Mouse (Mus musculus) heart, postnatal 25 days (tissue): ENCODE data around the gene Trim38. TPM values are rescaled to one million over a fixed set of nuclear protein-coding genes. Genes with fewer than 3 reads are reported as not detected.
A peak's percentile ranks its signal among the peaks of the same experiment; 100 is the strongest.
"Not testable (repeated sequence)": the region's sequence is repeated elsewhere in the genome, so short reads cannot be mapped to it uniquely, and the experiment has no call there.

Experiments used
- DNase-seq: peaks from one replicate; pipeline ENCODE4 v3.0.0; 2022; ENCODE audit warnings: low spot score
- intact Hi-C: fragments of 180-260 bp; cut with DNase I; formaldehyde crosslinking; loops from one replicate; pipeline ENCODE4 v1.15.1; 2025
- total RNA-seq, 2 experiments: library from RNA; stranded (reverse); gene quantifications; 2 replicates each; pipeline ENCODE4 v1.2.3; 2021

The Trim38 gene
- total RNA-seq = not detected

DNA sequence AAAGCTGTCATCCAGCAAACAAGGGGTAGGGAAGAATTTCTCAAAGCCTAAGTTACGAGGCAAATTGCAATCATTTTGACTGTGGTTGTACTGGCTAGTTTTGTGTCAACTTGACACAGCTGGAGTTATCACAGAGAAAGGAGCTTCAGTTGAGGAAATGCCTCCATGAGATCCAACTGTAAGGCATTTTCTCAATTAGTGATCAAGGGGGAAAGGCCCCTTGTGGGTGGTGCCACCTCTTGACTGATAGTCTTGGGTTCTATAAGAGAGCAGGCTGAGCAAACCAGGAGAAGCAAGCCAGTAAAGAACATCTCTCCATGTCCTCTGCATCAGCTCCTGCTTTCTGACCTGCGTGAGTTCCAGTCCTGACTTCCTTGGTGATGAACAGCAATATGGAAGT is at the start of gene Trim38:
Trim38 (plus strand) TSS at position 301 of the 400 bp plus-strand sequence.
- intact Hi-C loops, DNase-seq: not testable (repeated sequence)

DNA sequence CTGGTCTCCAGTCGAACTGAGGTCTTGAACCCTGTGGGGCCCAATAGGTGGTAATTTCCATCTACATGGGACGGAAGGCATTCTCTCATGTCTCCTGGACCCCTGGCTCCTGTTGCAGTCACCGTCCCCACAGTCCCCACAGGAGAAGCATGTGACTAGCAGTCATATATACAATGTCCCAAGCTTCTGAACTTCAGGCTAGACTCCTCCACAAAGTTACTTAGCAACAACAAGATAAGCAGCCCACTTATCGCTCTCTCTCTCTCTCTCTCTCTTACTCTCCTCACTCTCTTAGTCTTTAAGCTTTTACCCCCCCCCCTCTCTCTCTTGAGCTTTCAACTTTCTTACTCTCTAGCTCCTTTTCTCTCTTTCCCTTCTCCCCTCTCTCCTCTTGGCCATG is 45.5 kb upstream of the Trim38 start:
- intact Hi-C loops = no loop called here
- no peak for DNase-seq

DNA sequence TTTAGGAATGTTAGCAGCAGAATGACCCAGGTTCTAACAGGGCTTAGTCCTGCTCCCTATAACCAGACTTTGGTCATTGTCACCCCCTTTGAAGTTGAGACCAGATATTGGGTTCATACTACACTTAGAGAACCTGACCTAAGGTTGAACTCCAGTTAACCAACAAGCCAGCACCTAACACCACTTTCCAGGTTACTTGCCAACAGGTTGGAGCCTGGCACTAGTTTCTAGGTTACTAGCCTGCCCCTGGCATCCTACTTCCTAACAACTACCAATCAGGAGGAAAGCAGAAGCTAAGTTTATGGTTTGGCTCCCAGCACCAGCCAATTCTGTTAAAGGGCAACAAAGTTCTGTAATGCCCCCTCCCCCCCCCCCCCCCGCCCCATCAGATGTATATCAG is 44.5 kb upstream of the Trim38 start:
- intact Hi-C loops = no loop called here
- DNase-seq = no peak

DNA sequence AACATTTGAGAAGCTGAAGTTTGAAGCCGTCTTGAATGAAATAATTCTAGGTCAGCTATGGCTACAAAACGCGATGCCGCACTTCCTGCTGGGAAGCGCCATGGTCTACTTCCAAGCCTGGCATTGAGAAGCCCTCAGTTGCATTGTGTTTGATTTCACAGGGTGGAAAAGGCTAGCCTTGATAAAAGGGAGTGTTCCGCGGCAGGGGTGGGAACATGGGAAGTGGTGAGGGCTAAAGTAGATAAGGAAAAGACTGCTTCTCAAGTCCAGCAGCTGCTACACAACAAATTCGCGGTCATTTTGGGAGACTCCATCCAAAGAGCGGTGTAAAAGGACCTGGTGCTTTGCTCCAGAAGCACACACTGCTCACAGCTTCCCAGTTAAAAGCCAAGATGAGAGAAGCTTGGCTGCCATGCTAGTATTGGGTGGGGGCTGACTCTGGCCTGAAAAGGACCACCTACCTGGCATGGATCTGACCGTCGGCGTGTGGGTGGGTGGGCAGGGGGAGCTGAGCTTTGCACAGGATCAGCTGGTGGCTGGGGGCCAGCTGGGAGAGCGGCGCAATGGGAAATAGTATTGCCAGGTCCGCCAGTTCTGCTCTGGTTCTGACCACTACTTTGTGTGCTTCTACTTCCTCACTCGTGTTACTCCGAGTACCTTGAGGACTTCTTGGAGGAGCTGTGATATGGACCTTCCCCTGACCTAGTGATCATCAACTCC is 41.1 kb upstream of the Trim38 start:
- DNase-seq = no peak

DNA sequence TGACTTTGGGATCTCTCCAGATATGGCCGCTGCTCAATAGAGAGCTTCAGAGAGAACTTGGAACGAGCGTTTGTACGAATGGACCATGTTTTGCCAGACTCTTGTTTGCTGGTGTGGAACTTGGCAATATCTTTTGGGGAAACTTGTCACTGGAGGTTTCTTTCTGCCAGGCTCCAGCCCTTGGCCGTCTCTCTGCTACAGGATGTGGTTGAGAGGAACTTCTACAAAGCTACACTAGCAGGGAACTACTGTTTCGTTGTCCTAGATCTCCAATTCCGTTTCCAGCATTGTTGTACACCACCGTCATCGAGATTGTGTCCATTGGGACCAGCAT is 40.6 kb upstream of the Trim38 start:
- no peak for DNase-seq
- intact Hi-C loops = no loop called here

More for the DNA sequence above, 41.1 kb upstream of the Trim38 start:
- intact Hi-C loops = no loop called here

DNA sequence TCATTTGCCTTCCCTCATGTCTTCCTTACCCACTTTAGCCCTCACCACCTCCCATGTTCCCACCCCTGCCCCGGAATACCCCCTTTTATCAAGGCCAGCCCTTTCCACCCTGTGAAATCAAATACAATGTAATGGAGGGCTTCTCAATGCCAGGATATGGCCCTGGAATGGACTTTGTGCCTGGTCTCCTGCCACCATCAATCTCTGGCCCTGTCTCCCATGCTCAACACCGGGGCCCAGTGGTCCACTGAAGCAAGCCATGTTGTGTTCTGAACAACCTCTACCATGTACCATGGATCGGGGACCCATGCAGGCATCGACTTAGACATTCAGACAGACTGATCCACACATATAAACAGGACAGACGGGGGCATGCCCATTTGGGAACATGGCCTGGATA is 40.0 kb upstream of the Trim38 start:
- intact Hi-C loops = loop anchor here (10.0 kb wide), 1 partner anchor 45 kb away; the partner anchor contains the start of genes Hist1h2ac and Hist1h2bc
- no peak for DNase-seq

DNA sequence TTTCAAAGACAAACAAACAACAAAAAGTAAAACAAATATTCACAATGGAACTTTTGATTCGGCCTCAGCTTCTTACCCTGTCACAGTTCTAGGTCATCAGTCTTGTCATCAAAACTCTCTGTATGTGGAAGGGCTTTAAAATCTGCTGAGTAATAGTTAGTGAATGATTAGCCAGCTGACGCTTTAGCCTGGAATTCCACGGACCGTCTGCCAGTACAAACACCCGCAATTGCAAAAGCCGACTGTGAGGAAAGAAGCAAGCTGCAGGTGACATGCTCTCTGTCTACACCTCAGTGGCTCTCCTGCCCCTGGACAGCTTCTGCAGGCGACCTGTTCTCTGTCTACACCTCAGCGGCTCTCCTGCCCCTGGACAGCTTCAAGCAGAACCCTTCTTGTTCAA is 39.2 kb upstream of the Trim38 start:
- intact Hi-C loops = loop anchor here (10.0 kb wide), 1 partner anchor 46 kb away; the partner anchor contains the start of genes Hist1h2ac and Hist1h2bc
- DNase-seq = no peak

DNA sequence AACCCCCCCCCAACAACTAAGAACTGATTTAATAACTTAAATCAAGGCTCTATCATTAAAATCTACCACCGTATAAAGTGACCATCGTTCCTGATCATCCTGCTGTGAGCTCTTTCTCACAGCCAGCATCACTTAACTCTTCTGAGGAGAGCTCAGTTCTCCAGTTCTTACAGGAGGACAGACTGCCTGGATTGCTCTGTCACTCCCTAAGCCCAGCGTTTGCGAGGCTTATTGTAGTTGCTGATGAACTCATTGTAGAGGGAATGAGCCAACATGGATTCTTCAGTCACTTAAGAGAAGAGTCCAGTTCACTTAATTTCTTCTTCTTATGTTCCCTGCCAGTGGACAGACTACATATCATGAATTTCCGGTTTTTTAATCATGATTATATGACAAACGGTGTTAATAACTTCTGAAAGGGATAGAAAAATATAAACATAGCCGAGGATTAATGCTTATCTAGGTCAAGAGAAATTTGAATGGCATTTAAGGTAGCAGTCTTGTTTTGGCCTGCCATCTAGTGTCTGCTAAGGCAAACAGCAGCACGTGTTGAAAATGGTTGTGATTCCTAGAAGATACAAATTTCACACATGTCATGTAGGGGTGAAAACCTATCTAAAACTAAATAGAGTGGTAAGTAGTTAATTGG is 37.4 kb upstream of the Trim38 start:
- intact Hi-C loops = loop anchor here (1.0 to 10.0 kb wide), 2 partner anchors 31 to 47 kb away; partner anchors contain the start of genes Hist1h2ac and Hist1h2bc
- DNase-seq = no peak

DNA sequence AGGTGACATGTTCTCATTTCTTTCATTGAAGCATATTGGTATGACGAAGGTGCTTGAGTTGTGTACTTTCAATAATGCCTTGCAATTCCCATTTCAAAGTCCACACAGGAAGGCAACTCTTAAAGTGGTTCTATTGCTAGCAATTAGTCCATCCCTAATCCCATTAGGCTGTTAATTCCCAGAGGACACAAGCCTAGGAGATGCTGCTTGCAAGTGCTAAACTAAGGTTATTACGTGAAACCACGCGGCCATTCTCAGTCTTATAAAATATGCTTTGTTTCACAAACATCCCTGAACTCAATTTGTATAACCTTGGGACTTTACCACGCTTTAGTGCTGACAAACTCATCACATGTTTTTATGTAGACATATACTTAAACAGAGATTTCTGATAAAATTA is 32.6 kb upstream of the Trim38 start:
- no peak for DNase-seq
- intact Hi-C loops = loop anchor here (10.0 kb wide), 1 partner anchor 52 kb away; the partner anchor contains the start of genes Hist1h2ac and Hist1h2bc

DNA sequence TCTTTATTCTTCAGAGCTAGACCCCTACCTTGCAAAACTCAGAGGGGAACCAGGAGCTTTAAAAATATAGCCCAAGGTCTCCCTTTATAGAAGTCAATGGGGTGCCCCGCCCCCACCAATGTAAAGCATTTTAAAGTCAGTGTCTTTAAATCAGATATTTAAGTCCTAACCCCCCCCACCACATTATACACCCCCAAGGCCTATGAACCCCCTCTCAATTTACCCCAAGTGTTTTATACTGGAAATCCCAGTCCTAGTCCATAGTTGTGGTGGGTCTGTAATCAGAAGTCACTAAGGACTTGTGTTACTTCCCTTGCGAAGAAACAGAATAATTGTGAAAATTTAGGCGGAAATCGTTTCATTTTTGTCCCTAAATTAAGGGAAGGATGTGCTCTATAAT is 31.7 kb upstream of the Trim38 start:
- DNase-seq = no peak
- intact Hi-C loops = loop anchor here (10.0 kb wide), 1 partner anchor 53 kb away; the partner anchor contains the start of genes Hist1h2ac and Hist1h2bc

DNA sequence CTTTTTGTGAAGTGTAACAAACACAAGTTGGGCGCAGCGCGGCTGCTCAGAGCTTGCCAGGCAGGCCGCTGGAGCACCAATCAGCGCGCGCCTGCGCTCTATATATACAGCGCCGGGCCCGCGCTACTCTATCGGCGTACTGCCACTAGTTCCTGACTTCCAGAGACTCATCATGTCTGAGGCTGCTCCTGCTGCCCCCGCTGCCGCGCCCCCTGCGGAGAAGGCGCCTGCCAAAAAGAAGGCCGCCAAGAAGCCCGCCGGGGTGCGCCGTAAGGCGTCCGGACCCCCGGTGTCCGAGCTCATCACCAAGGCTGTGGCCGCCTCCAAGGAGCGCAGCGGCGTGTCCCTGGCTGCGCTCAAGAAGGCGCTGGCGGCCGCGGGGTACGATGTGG is 31.0 kb upstream of the Trim38 start, which contains the start of gene Hist1h1c:
Hist1h1c (plus strand) TSS at position 132 of the 392 bp plus-strand sequence.
- intact Hi-C loops = loop anchor here (10.0 kb wide), 1 partner anchor 54 kb away; the partner anchor contains the start of genes Hist1h2ac and Hist1h2bc
- DNase-seq = peak; percentile 88

DNA sequence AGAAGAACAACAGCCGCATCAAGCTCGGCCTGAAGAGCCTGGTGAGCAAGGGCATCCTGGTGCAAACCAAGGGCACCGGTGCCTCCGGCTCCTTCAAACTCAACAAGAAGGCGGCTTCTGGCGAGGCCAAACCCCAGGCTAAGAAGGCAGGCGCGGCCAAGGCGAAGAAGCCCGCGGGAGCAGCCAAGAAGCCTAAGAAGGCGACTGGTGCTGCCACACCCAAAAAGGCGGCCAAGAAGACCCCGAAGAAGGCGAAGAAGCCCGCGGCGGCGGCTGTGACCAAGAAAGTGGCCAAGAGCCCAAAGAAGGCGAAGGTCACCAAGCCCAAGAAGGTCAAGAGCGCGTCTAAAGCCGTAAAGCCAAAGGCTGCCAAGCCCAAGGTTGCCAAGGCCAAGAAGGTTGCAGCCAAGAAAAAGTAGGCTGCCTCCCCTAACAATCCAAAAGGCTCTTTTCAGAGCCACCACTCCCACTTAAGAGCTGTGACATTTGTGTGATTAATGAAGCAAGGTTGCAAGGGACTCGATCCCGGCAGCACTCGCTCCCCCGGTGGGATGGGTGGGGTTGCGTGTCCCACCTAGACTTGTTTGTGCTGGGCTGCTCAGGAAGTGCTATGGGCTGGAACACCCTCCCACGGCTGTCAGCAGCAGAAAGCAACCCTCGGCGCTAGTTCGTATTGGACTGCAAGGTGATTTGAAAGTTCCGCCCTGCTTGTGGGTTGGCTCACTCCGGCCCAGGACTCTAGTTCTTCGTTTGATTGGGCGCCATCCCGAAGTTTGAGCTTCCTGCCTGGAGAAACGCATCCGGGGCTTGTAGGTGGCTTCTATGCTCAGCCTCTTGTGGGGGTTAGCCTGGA is 30.4 kb upstream of the Trim38 start:
- DNase-seq = peak; percentile 93
- intact Hi-C loops = loop anchor here (10.0 kb wide), 1 partner anchor 54 kb away; the partner anchor contains the start of genes Hist1h2ac and Hist1h2bc

DNA sequence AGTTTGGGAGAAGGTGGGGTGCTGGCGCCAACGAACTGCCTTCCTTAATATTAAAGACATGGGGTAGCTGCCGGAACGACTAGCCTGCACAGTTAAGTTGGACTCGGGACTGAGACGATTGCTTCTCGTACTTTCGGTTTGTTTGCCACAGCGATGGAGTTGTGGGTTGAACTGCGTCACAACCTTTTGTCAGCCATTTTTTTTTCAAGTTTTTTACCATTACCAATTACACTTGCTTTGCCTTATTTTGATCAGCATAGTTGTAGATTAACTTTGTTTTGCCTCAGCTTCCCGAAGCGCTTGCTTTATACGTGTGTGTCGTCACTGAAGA is 29.8 kb upstream of the Trim38 start:
- intact Hi-C loops = loop anchor here (5.0 to 10.0 kb wide), 3 partner anchors 55 to 208 kb away; partner anchors contain the start of genes Hist1h1e, Hist1h2ac, Hist1h2af and Hist1h2bc
- no peak for DNase-seq

DNA sequence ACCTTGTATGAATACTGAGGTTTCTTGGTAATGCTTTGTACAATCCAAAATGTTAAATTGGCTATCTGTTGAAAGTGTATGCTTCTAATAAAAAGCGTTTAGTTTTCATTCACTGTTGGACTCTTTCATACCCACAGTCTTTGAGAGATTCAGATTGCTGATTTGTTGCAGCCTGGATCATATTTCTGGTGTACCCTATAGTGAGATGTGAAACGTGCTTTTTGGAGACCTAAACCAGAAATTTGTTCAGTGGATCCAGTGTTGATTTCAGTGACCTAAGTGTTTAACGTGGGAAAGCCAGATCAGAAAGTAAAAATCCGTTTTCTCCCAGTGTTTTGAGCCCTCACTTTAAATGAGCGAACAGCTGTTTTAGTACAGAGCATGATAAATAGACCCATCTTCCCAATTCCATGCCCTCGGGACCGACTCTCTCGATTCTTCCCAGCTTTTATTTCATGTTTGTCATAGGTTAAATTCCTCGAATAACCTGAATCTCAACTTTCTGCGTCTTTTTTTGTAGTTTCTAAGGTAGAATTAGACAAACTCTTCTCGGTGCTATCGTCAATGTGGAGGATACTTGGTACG is 29.4 kb upstream of the Trim38 start:
- no peak for DNase-seq
- intact Hi-C loops = loop anchor here (5.0 kb wide), 2 partner anchors 118 to 208 kb away; partner anchors contain the start of genes Hist1h1e, Hist1h2af, Hist1h2be and Hist1h4h

DNA sequence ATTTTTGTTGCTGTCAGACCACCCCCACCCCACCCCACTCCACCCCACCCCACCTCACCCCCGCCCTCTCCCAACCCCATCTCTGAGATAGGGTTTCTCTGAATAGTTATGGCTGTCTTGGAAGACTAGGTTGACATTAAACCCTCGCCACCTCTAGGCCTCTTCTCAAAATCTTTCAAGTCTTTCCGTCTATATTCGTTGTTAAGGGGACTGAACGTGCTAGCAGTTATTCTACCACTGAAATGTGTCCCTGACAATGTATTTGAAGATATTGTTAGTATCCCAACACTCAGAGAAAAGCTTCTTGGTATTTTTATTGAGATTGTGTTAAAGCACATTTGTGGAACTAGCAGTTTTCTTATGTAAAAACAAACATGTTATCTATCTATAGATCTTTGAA is 28.8 kb upstream of the Trim38 start:
- intact Hi-C loops = loop anchor here (5.0 kb wide), 2 partner anchors 119 to 209 kb away; partner anchors contain the start of genes Hist1h1e, Hist1h2af, Hist1h2be and Hist1h4h
- DNase-seq = no peak

DNA sequence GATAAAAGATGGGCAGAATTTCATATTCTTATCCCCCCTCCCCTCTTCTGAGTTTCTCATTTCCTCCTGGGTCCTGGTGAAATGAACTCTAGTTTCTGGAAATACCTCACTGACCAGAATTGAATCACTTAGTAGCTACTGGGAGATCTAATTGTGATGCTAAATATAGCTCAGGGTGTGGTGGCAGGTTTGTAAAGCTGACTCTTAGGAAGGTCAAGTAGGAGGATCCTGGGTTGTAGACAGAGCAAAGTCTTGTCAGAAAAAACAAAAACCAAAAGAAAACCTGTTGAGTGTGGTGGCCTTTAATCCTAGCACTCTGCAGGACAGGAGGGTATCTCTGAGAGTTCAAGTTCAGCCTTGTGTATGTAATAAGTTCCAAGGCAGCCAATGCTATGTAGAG is 27.7 kb upstream of the Trim38 start:
- intact Hi-C loops = loop anchor here (5.0 kb wide), 2 partner anchors 120 to 210 kb away; partner anchors contain the start of genes Hist1h1e, Hist1h2af, Hist1h2be and Hist1h4h
- DNase-seq = no peak

DNA sequence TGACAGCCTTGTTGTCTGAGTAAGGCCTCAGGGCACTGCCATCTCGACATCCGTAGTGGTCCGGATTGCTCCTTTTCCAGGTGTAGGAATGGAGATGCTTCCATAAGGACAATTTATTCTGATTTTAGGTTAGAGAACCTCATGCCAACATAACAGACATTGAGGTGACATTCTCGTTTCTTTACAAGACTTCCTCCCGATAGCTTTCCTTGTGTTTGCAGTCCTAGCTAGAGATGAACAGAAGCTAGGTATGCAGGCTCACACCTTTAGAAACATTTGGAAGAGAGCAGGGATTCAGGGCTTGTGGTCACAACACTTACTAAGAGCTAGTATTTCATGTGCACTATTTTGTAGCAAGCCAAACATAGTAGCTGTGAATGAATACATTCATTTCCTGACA is 26.5 kb upstream of the Trim38 start:
- intact Hi-C loops = loop anchor here (5.0 kb wide), 2 partner anchors 121 to 211 kb away; partner anchors contain the start of genes Hist1h1e, Hist1h2af, Hist1h2be and Hist1h4h
- DNase-seq = no peak

DNA sequence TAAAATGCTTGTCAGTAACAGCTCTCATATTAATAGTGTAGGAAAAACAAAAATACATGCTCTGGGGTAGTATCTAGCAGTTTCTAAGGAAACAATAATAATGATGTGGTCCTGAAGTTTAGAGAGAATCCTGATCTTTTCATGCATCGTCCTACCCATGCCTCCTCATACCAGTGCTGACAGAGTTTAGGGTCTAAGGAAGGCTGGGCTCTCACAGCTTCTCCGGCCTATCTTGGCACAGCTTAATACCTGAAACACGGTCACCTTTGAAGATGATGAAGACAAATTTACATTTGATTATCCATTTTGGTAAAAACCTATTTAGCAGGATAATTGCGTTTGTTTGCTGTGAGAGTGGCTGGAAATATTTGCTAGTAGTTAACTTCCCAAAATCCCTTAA is 25.8 kb upstream of the Trim38 start:
- intact Hi-C loops = loop anchor here (5.0 kb wide), 2 partner anchors 122 to 212 kb away; partner anchors contain the start of genes Hist1h1e, Hist1h2af, Hist1h2be and Hist1h4h

More for the DNA sequence above, 25.8 kb upstream of the Trim38 start:
- no peak for DNase-seq
